Mouse (Mus musculus): ENCODE data around the gene Avpr2.
A peak's percentile ranks its signal among the peaks of the same experiment; 100 is the strongest.

Gene Avpr2

GRCm38 (mm10) chrX:73914827-73915703 is 23.2 kb downstream of the Avpr2 start:
- peak; percentile 97 for DNase-seq (ENCODE audit: low read depth, low spot score)

- no peak for DNase-seq (ENCODE audit: low read depth, low spot score)
These were observed 25.0 kb downstream of the Avpr2 start for GRCm38 (mm10) chrX:73916945-73917344.

GRCm38 (mm10) chrX:73918631-73919030 is 26.7 kb downstream of the Avpr2 start:
- DNase-seq (ENCODE audit: low read depth, low spot score): peak; percentile 58

DNA sequence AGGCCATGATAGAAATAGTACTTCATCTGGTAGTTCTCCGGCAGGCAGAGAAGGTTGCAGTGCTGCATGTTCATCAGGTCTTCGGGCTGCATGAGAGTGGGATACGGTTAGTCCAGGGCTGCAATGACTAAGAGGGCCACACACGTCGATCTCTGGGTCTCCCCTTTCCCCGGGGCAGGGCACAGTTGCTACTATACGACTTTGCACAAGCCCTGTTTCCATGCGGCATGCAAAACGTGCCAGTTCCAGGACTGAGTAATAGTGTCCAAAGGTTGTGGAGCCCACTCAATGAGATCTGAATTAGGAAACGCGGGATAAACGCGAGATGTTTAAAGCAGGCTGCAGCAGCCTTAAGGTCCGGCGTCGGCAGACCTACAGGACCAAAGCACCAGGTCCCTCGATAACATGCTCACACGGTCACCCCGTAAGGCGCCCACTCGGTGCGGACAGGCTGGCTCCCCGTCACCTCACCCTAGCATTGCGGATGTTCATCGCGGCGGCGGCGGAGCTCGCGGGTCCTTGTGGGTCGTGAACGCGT is 29.5 kb downstream of the Avpr2 start:
- no peak for DNase-seq (ENCODE audit: low read depth, low spot score)

GRCm38 (mm10) chrX:73921823-73922549 is 30.1 kb downstream of the Avpr2 start, which contains the start of the genes Arhgap4 and Naa10:
Gene Arhgap4, minus strand, starts transcription at chrX:73921870.
Gene Naa10, minus strand, starts transcription at chrX:73921944.
- peak; percentile 89 for DNase-seq (ENCODE audit: low read depth, low spot score)

GRCm38 (mm10) chrX:73922550-73922882 is 30.6 kb downstream of the Avpr2 start:
- DNase-seq (ENCODE audit: low read depth, low spot score): peak; percentile 28

GRCm38 (mm10) chrX:73930402-73931062 is 38.6 kb downstream of the Avpr2 start, which contains the start of gene Renbp:
Gene Renbp, minus strand, starts transcription at chrX:73930850.
- DNase-seq (ENCODE audit: low read depth, low spot score): peak; percentile 58

- no peak for DNase-seq (ENCODE audit: low read depth, low spot score)
These were observed 40.0 kb downstream of the Avpr2 start for GRCm38 (mm10) chrX:73931871-73932270.

DNA sequence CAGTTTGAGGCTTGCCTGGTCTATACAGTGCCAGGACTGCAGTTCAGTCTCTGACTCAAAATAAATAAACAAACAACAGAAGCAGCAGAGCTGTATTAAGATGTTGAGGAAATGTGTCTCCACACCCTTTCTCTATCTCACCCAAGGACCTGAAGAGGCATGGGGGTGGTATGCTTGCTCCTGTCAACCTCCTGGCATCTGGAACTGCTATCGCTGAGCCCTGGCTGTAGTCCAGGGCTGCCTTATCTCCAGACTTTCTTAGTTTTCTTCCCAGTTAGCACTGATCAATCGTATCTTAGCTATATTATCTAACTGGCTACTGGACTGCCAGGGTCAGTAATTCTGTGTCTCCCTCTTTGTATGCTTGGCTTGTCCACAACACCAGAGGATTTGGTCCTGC is 50.0 kb downstream of the Avpr2 start:
- DNase-seq (ENCODE audit: low read depth, low spot score): no peak

DNA sequence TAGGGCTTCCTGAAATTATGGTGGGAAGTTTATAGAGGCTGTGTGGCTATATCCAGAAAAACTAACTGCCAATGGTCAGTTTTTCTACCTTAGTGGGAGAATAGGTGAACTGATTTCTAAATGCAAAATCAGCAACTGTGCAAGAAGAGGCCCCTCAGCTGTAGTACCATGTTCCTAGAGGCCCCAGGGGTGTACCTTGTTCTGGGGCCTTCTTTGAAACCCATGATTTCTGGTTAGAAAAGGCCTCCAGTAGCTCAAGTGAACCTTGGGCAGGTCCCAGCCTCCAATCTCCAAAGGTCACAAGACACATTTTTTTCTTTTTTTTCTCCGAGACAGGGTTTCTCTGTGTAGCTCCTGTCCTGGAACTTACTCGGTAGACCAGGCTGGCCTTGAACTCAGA is 50.4 kb downstream of the Avpr2 start:
- DNase-seq (ENCODE audit: low read depth, low spot score): no peak
